Mouse (Mus musculus): Measurements from ENCODE around the gene Vstm2l. TPM values are rescaled to one million over a fixed set of nuclear protein-coding genes. Genes with fewer than 3 reads are reported as not detected.
A peak's percentile ranks its signal among the peaks of the same experiment; 100 is the strongest.

Gene Vstm2l
- total RNA-seq, 2 experiments from 2014 or later = 259 to 272 TPM

DNA sequence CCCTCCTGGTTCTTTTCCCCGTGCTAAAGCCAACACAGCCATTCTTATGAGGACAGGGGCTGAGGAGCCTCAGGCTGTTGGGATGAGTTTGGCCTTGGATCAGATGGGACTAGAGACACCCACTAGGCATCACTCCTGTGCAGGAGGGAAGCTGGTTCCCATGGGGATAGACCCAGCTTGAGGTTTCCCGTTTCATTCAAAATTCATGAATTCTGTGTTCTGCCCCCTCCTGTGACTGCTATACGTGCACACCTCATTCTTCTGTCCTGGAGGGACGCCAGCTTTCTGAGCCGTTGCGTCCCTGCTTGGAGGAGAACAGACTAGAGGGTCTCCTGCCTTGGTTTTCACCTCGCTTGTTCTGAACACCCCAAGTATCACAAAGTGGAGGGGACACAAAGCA is 12.0 kb downstream of the Vstm2l start:
- intact Hi-C loops (cut with DNase I) = loop anchor here (10.0 kb wide), 1 partner anchor 292 kb away; no protein-coding TSS in a partner anchor
- peak; percentile 34 to 51 for DNase-seq (ENCODE audit: low spot score in 2 of 2)

DNA sequence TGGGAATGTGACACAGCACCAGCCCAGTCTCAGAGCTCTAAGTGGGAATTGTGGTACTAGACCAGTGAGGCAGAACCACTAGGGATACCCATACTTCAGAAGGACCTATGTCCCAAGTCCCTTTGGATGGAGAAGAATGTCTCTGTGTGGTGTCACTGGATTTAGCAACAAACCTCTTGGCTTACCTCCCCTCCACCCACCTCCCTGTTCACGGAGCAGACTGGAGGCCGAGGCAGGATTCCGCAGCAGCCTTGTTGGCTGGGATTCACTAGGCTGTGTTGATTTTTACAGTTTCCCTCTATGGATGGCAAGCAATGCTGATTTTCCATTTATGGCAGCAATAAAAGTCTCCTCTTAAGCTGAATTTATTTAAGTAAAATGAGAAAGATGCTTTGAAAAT is 12.5 kb downstream of the Vstm2l start:
- intact Hi-C loops (cut with DNase I) = loop anchor here (10.0 kb wide), 1 partner anchor 292 kb away; no protein-coding TSS in a partner anchor
- DNase-seq (ENCODE audit: low spot score in 2 of 2) = no peak

DNA sequence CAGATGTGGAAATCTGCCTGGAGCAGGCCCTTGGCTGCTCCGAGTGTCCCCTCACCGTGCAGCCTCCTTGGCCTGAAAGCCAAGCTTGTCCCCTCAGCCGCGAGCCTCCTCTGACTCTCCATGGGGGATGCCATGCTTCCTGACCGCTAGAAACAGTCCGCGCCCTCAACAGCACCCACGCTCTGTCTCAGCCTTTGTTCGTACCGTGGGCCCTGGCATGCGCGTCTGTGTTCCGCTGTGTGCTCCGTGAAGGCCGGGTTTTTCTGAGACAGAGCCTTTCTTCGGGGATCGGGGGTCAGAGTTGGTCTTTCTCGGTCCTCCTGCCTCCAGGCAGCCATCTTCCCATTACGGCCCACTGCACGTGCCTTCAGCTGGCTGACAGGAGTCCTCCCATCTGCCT is 12.9 kb downstream of the Vstm2l start:
- intact Hi-C loops (cut with DNase I) = loop anchor here (10.0 kb wide), 1 partner anchor 293 kb away; no protein-coding TSS in a partner anchor
- no peak for DNase-seq (ENCODE audit: low spot score in 2 of 2)

DNA sequence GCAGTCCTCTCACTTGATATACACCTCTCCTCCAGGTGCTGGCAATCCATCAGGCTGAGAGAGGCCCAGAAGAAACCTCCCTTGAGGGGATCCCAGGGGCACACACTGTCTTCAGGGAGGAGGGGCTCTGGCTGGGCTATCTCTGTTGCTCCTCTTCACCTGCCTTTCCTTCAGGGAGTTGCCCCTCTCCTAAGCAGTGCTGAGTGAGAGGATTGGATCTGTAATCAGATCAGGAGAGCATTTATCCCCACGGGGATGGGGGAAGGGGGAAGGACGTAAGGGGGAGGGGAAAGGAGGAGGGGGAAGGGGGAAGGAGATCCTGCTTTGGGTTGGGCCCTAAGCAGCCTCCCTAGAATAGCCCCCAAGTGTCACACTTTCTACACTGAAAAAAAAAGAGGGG is 13.4 kb downstream of the Vstm2l start:
- intact Hi-C loops (cut with DNase I) = loop anchor here (10.0 kb wide), 1 partner anchor 293 kb away; no protein-coding TSS in a partner anchor
- no peak for DNase-seq (ENCODE audit: low spot score in 2 of 2)

DNA sequence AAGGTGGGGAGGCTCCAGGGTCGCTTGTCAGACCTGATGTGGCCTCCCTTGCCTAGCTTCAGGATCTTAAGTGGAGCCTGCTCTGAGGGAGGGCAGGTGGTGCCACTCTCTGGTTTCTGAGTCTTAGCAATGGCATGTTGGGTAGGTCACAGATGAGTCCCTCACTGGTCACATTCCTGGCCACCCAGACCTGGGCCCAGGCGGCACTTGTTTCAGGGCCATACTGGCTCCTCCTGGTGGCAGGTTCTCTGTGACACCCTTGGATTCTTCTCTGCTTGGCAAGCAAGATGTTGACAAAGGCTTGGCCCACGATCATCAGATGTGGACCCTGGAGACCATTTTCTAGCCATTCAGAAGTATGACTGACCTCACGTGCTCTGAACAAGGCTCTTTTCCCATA is 18.2 kb downstream of the Vstm2l start:
- DNase-seq (ENCODE audit: low spot score in 2 of 2) = no peak
- intact Hi-C loops (cut with DNase I) = no loop called here

DNA sequence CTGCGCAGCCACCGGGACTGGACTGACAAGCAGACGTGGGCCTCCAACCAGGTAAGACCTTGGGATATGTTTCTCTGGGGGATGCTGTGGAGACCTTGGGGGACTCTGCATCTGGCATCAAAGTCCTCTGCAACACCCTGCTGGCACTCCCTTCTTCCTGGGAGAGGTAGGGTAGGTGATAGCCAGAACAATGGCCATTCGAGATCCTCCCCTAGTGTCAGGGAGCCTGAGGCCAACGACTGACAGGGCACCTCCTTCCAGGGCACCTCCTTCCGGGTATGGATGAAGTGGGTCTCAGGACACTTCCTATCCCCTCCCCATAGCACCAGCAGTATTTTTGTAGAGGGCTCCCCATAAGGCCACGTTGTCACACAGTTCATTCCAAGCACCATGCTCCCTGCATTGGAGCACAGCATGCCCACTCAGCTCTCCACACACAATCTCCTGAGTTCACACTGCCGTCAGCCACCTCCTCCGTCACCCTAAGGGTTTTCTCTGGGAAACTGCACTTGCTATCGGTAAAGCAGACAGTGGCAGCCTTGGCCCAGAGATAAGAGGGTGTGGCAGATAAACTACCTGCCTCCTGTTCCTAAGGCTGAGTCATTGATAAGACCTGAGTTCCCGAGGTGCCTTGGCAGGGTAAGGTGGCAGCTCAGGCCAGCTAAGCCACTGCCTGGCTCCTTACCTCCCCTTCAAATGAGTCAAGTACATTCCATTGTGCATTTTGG is 21.2 kb downstream of the Vstm2l start:
- intact Hi-C loops (cut with DNase I) = no loop called here
- no peak for DNase-seq (ENCODE audit: low spot score in 2 of 2)

DNA sequence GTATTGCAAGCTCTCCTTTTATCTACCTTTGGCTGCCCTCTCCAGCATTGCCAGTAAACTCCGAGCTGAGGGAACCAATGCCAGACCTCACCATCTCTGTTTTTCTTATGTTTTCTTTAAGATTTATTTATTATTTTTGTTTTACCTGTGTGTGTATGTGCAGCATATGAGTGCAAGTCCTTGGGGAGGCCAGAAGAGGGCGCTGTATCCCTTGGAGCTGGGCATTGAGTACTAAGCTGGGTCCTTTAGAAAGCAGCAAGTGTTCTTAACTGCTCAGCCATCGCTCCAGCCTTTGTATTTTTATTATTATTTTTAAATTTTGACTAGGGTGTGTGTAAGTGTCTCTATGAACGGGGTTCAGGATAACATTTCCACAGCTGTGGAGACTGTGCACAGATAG is 22.2 kb downstream of the Vstm2l start:
- no peak for DNase-seq (ENCODE audit: low spot score in 2 of 2)

DNA sequence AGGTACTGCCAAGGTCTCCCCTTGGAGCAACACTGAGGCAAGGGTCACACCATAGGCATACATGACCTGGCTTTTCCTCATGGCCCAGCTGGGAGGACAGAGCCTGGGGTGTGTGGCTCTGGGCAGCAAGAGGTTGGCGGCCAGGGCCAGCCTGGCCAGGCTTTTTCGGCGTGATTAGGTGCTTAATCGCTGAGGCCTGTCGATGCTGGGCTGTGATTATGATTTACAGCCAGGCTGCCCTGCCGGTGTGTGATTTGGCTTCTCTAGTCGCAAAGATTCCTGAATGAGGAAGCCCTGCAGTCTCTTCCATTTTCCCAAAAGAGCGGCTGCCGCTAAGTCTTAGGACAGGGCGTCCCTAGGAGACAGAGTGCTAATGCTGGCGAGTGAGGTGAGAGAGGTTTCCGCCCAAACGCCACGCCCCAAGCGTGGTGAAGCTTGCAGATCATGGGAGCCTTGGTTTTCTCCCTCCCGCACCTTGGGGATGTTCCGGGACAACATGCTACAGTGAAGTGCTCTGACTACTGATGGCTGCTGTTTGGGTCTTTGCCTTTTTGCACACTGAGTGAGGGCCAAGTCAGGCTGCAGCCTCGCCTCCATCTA is 26.2 kb downstream of the Vstm2l start:
- DNase-seq (ENCODE audit: low spot score in 2 of 2) = no peak
- intact Hi-C loops (cut with DNase I) = no loop called here

More for the DNA sequence above, 22.2 kb downstream of the Vstm2l start:
- intact Hi-C loops (cut with DNase I) = no loop called here

DNA sequence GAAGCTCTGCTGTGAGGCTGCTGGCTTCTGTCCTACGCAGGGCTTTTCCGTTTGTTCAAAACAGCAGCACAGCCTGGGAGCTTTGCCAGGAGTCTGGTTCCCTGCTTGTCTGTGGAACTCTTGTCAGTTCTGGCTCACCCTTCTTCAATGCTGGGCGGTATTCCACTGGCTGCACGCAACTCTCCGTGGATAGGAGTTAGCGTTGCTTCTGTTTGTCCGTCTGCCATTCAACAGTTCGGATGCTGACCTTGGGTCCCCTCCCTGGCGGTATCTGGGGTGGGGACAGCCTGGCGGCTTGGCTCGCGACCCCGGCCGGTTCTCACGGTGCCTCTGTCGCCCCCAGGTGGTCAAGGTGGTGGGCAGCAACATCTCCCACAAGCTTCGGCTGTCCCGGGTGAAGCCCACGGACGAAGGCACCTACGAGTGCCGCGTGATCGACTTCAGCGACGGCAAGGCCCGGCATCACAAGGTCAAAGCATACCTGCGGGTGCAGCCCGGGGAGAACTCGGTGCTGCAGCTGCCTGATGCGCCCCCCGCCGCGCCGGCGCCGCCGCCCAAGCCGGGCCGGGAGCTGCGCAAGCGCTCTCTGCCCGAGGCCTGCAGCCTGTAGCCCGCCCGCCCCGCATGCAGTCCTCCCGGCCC is 29.2 kb downstream of the Vstm2l start:
- intact Hi-C loops (cut with DNase I) = no loop called here
- peak; percentile 92 for DNase-seq (ENCODE audit: low spot score in 2 of 2)

DNA sequence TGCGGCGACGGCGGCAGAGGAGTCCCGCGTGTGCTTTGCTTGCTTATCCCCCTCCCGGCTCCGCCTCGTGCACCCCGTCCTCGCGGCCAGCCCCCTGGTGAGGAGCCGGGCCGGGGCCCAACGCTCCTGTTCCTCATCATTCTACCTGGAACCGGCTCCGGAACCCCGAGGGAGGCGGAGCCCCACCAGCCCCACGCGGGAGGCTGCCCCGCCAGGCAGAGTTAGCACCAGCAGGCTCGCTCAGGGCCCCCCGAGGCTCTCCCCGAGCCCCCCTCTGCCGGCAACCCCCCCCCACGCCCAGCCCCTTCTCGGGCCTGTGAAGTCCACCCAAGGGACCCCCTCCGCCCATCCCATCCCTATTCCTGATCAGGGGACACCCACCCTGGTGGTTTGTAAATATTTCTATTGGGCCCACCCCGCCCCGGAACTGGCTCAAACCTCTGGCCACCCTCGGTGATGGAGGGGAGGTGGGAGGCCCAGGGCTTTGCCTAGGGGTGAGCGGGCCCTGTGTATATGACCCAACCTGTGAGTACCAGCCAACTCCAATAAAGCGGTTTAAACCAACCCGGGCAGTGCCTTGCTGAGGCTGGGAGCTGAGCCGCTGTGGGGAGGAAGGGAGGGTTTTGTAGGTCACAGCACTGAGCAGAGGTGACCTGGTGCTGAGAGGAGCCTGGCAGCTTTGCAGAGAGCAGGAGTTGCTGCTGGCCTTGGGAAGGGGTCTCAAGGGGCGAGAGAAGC is 29.9 kb downstream of the Vstm2l start:
- DNase-seq (ENCODE audit: low spot score in 2 of 2) = no peak
- intact Hi-C loops (cut with DNase I) = no loop called here

DNA sequence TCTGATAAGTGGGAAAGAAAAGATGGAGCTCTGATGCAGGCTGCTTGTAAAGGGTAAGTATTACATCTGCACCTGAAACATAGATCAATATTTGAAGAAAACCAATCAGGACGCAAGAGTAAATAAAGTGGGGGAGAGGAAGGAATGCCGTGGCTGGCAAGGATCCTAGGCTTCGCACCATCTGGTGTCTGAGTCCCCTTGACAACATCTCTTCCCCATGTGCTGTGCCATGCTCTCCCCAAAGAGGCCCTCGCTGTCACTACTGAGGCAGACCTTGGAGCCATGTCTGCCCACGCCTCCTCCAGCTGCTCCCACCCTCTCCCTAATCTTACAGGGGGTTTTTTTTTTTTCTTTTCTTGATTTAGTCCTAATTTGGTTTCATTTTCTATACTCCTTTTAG is 39.5 kb downstream of the Vstm2l start:
- intact Hi-C loops (cut with DNase I) = no loop called here
- peak; percentile 36 to 37 for DNase-seq (ENCODE audit: low spot score in 2 of 2)

DNA sequence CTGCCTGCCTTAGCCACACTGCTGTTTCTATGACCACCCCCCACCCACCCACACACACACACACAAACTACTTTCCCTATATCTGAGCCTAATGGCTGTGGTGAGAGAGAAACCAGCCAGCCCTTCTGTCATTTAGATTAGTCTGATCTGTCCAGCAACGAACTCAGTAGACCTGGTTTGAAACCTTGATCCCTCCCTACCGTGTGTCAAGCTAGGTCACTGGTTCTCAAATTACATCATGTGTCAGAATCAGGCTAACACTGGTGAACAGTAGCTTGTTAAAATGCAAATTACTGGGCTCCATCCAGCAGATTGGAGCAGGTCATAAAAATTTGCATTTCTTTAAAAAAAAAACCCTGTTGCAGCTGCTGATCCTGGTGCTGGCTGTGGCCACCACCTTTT is 43.3 kb downstream of the Vstm2l start:
- intact Hi-C loops (cut with DNase I) = no loop called here
- DNase-seq (ENCODE audit: low spot score in 2 of 2) = no peak

DNA sequence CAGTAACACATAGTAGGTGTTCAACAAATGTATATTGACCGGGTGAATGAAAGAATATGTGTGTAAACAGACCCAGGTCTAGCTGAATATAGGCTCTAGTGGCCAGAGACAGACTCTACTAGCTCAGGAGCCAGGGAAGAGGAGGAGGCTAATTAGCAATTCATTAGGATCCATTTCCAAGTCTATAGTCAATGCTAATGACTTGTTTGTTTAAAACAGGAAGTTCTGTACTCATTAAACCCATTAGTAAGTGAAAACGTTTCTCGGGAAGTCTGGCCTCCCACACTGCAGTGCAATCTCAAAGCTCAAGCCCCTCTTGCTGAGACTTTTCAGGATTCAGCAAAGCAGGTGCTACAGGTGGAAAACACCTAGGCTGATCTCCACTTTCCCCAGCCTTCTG is 53.4 kb downstream of the Vstm2l start:
- intact Hi-C loops (cut with DNase I) = no loop called here

DNA sequence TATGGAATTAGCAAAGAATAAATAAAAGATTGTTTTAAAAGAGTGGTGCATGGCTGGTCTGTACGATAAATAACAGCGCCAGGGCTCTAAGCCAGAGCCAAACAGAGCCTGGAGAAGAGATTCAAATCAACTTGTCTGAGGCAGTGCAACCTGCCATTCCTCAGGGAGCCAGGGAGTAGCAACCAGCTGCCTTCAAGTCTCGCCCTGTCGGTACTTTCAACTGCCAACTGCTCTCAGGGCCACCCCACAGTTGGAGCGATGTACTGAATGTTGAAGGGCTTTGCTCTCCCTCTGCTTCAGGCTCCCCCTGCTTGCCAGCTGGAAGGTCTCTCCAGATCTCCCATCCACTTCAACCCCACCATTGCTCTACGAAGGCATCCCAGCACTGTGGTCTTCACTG is 55.7 kb downstream of the Vstm2l start:
- intact Hi-C loops (cut with DNase I) = no loop called here
- DNase-seq (ENCODE audit: low spot score in 2 of 2) = no peak

More for the DNA sequence above, 53.4 kb downstream of the Vstm2l start:
- no peak for DNase-seq (ENCODE audit: low spot score in 2 of 2)

DNA sequence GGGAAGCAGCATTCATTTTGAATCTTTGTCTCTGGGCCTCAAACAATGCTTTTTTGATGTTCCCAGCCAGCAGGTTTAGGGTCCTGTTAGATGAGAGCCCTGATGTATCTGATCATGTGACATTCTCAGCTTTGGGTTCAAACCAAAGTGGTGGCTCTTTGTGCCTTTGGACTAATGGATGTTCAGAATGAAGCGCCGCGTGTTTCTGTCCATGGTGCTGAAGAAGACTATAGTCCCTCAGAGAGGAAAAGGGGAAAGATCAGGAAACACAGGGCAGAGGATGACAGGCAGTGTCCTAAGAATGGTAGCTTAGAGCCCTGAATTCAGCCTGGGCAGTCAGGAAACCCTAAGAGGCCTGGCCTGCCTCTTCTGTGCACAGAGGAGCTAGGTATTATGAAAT is 56.2 kb downstream of the Vstm2l start:
- DNase-seq (ENCODE audit: low spot score in 2 of 2) = no peak
- intact Hi-C loops (cut with DNase I) = no loop called here

DNA sequence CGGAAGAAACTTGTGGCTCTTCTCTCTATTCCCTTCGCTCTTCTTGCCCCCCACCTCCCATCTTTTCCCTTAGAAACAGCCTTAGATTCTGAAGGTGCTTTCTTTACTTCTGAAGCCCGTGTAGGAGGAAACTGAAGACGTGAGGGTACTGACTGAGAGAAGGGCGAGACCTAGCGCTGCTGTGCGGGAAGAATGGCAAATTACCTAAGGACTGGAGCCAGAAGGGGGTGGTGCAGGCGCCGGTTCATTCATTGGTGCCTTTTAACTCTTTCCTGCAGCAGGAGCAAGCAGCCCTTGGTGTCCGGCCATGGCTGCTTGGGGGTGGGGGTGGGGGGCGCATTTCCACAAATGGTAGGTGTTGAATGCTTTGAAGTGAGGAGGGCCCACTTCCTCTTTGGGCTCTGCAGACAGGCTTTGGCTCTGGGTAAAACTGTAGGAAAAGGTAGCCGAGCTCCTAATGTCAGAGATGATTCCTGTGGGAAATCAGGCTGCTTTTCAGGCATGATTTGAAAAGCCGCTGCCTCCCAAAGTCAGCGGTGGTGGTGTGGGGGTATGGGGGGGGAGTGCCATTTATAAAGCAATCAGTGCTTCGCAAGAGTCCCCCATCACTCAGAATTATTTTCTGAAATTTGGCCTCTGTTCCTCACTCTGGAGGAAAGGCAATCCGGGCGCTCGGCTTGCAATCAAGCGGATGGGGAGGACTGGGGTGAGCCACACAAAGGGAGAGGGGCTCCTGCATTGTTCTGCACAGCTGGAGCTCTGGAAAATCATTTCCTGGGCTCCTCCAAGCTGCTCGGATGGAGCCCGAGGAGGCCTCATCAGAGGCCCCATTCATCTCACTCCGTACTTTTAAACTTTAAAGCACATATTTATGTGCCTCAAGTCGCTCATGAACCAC is 60.4 kb downstream of the Vstm2l start:
- no peak for DNase-seq (ENCODE audit: low spot score in 2 of 2)
- intact Hi-C loops (cut with DNase I) = no loop called here

DNA sequence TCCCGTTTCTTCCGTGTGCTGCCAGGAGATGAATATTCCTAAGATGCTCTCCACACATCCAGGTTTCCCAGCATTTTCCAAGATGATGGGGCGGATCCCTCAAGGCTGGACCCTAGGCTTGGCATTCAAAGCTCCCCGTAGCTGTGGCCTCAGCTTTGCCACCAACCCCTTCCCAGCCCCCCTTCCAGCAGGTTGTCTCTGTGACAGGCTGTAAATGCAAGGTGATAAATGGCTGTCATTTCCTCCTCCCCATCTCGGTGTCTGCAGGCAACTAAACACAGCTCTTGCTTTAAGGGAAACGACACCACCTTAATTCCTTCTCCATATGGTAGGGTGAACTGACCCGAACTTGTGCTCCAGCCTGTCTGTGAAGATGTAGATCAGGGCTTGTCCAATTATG is 61.1 kb downstream of the Vstm2l start:
- no peak for DNase-seq (ENCODE audit: low spot score in 2 of 2)
- intact Hi-C loops (cut with DNase I) = no loop called here

DNA sequence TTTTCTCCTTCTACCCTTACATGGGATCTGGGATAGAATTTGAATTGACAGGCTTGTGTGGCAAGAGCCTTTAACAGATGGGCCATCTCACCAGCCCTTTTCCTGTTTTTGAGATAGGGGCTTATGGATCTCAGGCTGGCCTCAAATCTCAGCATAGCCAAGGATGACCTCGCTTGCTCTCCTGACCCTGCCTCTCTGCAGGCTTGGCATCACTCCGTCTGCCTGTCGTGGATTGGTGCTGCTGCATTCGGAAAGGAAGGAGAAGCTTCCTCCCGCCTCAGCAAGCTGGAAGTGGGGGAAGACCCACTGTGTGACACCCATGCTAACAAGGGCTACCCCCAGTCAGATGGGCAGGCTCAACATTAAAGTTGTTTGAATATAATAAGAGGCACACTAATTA is 64.8 kb downstream of the Vstm2l start:
- no peak for DNase-seq (ENCODE audit: low spot score in 2 of 2)
- intact Hi-C loops (cut with DNase I) = no loop called here

DNA sequence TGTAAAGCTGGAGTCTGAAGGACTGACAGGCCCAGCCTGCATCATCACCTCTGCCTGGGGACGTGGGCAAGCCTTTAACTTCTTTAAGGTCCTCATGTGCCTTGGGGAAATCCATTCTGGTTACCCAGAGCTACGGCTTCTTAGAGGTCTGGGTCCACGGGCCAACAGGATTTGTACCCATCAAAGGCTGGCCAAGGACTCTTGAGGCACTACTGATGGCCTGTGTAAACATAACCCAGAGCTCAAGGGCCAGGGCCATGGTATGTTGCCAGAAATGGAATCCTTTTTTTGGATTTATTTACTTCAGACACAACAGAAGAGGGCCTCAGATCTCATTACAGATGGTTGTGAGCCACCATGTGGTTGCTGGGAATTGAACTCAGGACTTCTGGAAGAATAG is 68.3 kb downstream of the Vstm2l start:
- DNase-seq (ENCODE audit: low spot score in 2 of 2) = no peak
- intact Hi-C loops (cut with DNase I) = no loop called here
